ENCODE assay signal across 18 mouse cellular contexts in the genomic region with DNA sequence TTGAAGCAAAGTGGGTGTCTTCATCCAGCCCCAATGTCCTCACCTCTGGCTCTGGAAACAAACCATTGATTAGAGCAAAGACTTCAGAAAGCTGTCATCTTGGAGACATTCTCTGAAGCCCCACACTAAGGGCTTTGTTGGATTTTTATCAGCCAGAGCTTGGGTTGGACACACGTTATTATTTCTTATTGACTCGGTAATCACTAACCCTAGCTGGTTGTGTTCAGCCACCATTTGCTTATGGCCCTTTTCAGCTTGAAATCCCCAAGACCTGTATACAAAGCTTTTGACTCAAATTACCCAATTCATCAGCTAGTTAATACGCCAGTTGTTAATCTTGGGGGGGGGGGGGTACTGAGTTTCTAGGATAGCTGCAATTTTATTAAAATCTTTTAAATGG.
A peak's percentile ranks its signal among the peaks of the same experiment; 100 is the strongest.
DNase-seq lines count a peak whose midpoint lies in the region; ATAC-seq and TF ChIP-seq lines count a peak whose summit lies in the region.
"Had no signal": no experiment of that assay in that cellular context is flagged by ENCODE, and none has a peak within 500 bp of the region (broad histone marks: within the 10 kb centered on the region; RNA-seq: fewer than 3 reads in every experiment).

No protein-coding gene starts in this region.

- H3K9me3 ChIP-seq in forebrain, embryonic 10.5 days = no peaks in the 10 kb centered on the region
- H3K9me3 ChIP-seq in forebrain, embryonic 12.5 days = no peaks in the 10 kb centered on the region
- no peaks in the 10 kb centered on the region for H3K9me3 ChIP-seq in heart, embryonic 16.5 days (replicated peaks; ENCODE audit: control insufficient read depth, low read length)
- H3K9me3 ChIP-seq in liver, embryonic 12.5 days (replicated peaks) = no peaks in the 10 kb centered on the region
- no peaks in the 10 kb centered on the region for H3K9me3 ChIP-seq in stomach, embryonic 14.5 days (ENCODE audit: control insufficient read depth, low read depth, low read length)
- H3K9me3 ChIP-seq in stomach, postnatal 0 days (ENCODE audit: control insufficient read depth, low read length) = no peaks in the 10 kb centered on the region
- H3K9me3 ChIP-seq: embryonic facial prominence, embryonic 13.5 days; G1E; megakaryocyte, embryonic 14.5 days; neural tube, embryonic 12.5 days had no signal

- no peaks in the 10 kb centered on the region for H3K27me3 ChIP-seq in forebrain, embryonic 10.5 days (ENCODE audit: poor library complexity, severe bottlenecking)
- no peaks in the 10 kb centered on the region for H3K27me3 ChIP-seq in forebrain, embryonic 12.5 days
- no peaks in the 10 kb centered on the region for H3K27me3 ChIP-seq in heart, embryonic 16.5 days (ENCODE audit: control insufficient read depth, insufficient read depth, low read length)
- H3K27me3 ChIP-seq in liver, adult 2 months (ENCODE audit: control insufficient read depth, insufficient read depth, low read length) = no peaks in the 10 kb centered on the region
- no peaks in the 10 kb centered on the region for H3K27me3 ChIP-seq in liver, embryonic 12.5 days (replicated peaks)
- no peaks in the 10 kb centered on the region for H3K27me3 ChIP-seq in stomach, embryonic 14.5 days (ENCODE audit: control insufficient read depth, insufficient read depth, low read length)
- no peaks in the 10 kb centered on the region for H3K27me3 ChIP-seq in stomach, postnatal 0 days (ENCODE audit: control insufficient read depth, insufficient read depth, low read length)
- H3K27me3 ChIP-seq: embryonic facial prominence, embryonic 13.5 days; megakaryocyte, embryonic 14.5 days; neural tube, embryonic 12.5 days had no signal

- no peak for DNase-seq in forebrain, embryonic 10.5 days (ENCODE audit: extremely low spot score, low spot score)
- DNase-seq in heart, postnatal 4 days = no peak
- DNase-seq in liver, adult 2 months (ENCODE audit: extremely low read depth, low read depth, low spot score) = no peak
- DNase-seq in stomach, postnatal 0 days (ENCODE audit: low spot score) = no peak
- DNase-seq: cerebellum, adult 9-11 months; gastrocnemius, postnatal 10 days; liver, postnatal 0 days; right cerebral cortex, postnatal 25 days; thymus, postnatal 4 days had no signal

- H3K27ac ChIP-seq in forebrain, embryonic 10.5 days = 0 out of 2 replicates have a peak overlapping the region, but pooled peaks have one; percentile 15
- no peak overlapping the region for H3K27ac ChIP-seq in forebrain, embryonic 12.5 days
- H3K27ac ChIP-seq in heart, embryonic 16.5 days (ENCODE audit: low read length) = peak overlapping the region; percentile 64
- 0 out of 2 replicates have a peak overlapping the region, but pooled peaks have one; percentile 36 for H3K27ac ChIP-seq in liver, adult 2 months (replicated peaks; ENCODE audit: insufficient read depth, low read depth, low read length)
- no peak overlapping the region for H3K27ac ChIP-seq in liver, embryonic 12.5 days
- peak overlapping the region; percentile 67; the same call in 1 of the 2 replicates for H3K27ac ChIP-seq in stomach, embryonic 14.5 days (ENCODE audit: low read length)
- no peak overlapping the region for H3K27ac ChIP-seq in stomach, postnatal 0 days (replicated peaks)
- H3K27ac ChIP-seq: embryonic facial prominence, embryonic 13.5 days; neural tube, embryonic 12.5 days had no signal

- H3K4me2 ChIP-seq in forebrain, embryonic 12.5 days = no peak overlapping the region
- H3K4me2 ChIP-seq in heart, embryonic 16.5 days (ENCODE audit: low read depth, low read length) = no peak overlapping the region
- no peak overlapping the region for H3K4me2 ChIP-seq in liver, embryonic 12.5 days
- H3K4me2 ChIP-seq in stomach, embryonic 14.5 days (replicated peaks; ENCODE audit: low read depth, low read length) = no peak overlapping the region
- H3K4me2 ChIP-seq in stomach, postnatal 0 days (replicated peaks; ENCODE audit: low read depth) = no peak overlapping the region
- H3K4me2 ChIP-seq: embryonic facial prominence, embryonic 13.5 days; neural tube, embryonic 12.5 days had no signal

- H3K9ac ChIP-seq in forebrain, embryonic 12.5 days = no peak overlapping the region
- no peak overlapping the region for H3K9ac ChIP-seq in heart, embryonic 16.5 days (ENCODE audit: low read length)
- no peak overlapping the region for H3K9ac ChIP-seq in liver, adult 2 months (ENCODE audit: low read depth, low read length)
- H3K9ac ChIP-seq in liver, embryonic 12.5 days = no peak overlapping the region
- no peak overlapping the region for H3K9ac ChIP-seq in stomach, embryonic 14.5 days (replicated peaks; ENCODE audit: low read depth, low read length)
- no peak overlapping the region for H3K9ac ChIP-seq in stomach, postnatal 0 days (ENCODE audit: low read length)
- H3K9ac ChIP-seq: embryonic facial prominence, embryonic 13.5 days; liver, postnatal 0 days; neural tube, embryonic 12.5 days had no signal

- no peak overlapping the region for H3K4me3 ChIP-seq in forebrain, embryonic 10.5 days
- no peak overlapping the region for H3K4me3 ChIP-seq in forebrain, embryonic 12.5 days (replicated peaks)
- H3K4me3 ChIP-seq in heart, embryonic 16.5 days (ENCODE audit: low read length) = no peak overlapping the region
- H3K4me3 ChIP-seq in liver, adult 2 months (ENCODE audit: insufficient read depth, low read depth, low read length) = no peak overlapping the region
- no peak overlapping the region for H3K4me3 ChIP-seq in liver, embryonic 12.5 days
- H3K4me3 ChIP-seq in stomach, embryonic 14.5 days (ENCODE audit: low read depth, low read length) = no peak overlapping the region
- H3K4me3 ChIP-seq in stomach, postnatal 0 days (ENCODE audit: low read depth, low read length) = no peak overlapping the region
- H3K4me3 ChIP-seq: embryonic facial prominence, embryonic 13.5 days; megakaryocyte, embryonic 14.5 days; neural tube, embryonic 12.5 days had no signal

- peaks cover 37% of the 10 kb centered on the region for H3K4me1 ChIP-seq in forebrain, embryonic 10.5 days
- H3K4me1 ChIP-seq in forebrain, embryonic 12.5 days = peaks cover 17% of the 10 kb centered on the region
- peaks cover 3% of the 10 kb centered on the region; the same call in 1 of the 2 replicates for H3K4me1 ChIP-seq in heart, embryonic 16.5 days (ENCODE audit: control insufficient read depth, insufficient read depth, low read length)
- no peaks in the 10 kb centered on the region for H3K4me1 ChIP-seq in liver, adult 2 months (ENCODE audit: control insufficient read depth, insufficient read depth, low read length)
- H3K4me1 ChIP-seq in liver, embryonic 12.5 days = peaks cover 11% of the 10 kb centered on the region; the same call in 1 of the 2 replicates
- peaks cover 9% of the 10 kb centered on the region for H3K4me1 ChIP-seq in stomach, embryonic 14.5 days (ENCODE audit: control insufficient read depth, insufficient read depth, low read length)
- H3K4me1 ChIP-seq in stomach, postnatal 0 days (replicated peaks; ENCODE audit: control insufficient read depth, insufficient read depth) = no peaks in the 10 kb centered on the region

- TF ChIP-seq CTCF in liver, adult 2 months (IDR thresholded peaks at IDR 0.05; ENCODE audit: low read depth, low read length) = no peak
- no peak for TF ChIP-seq CTCF in stomach, postnatal 0 days (IDR thresholded peaks at IDR 0.05; ENCODE audit: low read depth)

- 82% methylated on average over 3 of the region's 3 CpGs for WGBS in forebrain, embryonic 10.5 days
- 61% methylated on average over 3 of the region's 3 CpGs for WGBS in forebrain, embryonic 12.5 days
- 78% methylated on average over 3 of the region's 3 CpGs for WGBS in heart, embryonic 16.5 days
- WGBS in liver, adult 2 months = 75% methylated on average over 3 of the region's 3 CpGs
- 56% methylated on average over 3 of the region's 3 CpGs for WGBS in liver, embryonic 12.5 days (ENCODE audit: insufficient replicate concordance)
- 77% methylated on average over 3 of the region's 3 CpGs for WGBS in stomach, embryonic 14.5 days
- WGBS in stomach, postnatal 0 days = 85% methylated on average over 3 of the region's 3 CpGs

- no peaks in the 10 kb centered on the region for H3K79me2 ChIP-seq in liver, adult 2 months (ENCODE audit: control insufficient read depth, insufficient read depth, low read length)

- no peak for TF ChIP-seq POLR2A in liver, adult 2 months (IDR thresholded peaks at IDR 0.05; ENCODE audit: extremely low read depth, insufficient read depth, low read length)

- TF ChIP-seq EP300 in stomach, postnatal 0 days (optimal IDR thresholded peaks at IDR 0.05) = no peak

- no peaks in the 10 kb centered on the region for H3K36me3 ChIP-seq in forebrain, embryonic 10.5 days (replicated peaks)
- H3K36me3 ChIP-seq in forebrain, embryonic 12.5 days (replicated peaks) = no peaks in the 10 kb centered on the region
- H3K36me3 ChIP-seq in heart, embryonic 16.5 days (ENCODE audit: control insufficient read depth, insufficient read depth) = no peaks in the 10 kb centered on the region
- no peaks in the 10 kb centered on the region for H3K36me3 ChIP-seq in liver, adult 2 months (ENCODE audit: control insufficient read depth, insufficient read depth, low read length)
- H3K36me3 ChIP-seq in liver, embryonic 12.5 days = no peaks in the 10 kb centered on the region
- no peaks in the 10 kb centered on the region for H3K36me3 ChIP-seq in stomach, embryonic 14.5 days (ENCODE audit: control insufficient read depth, insufficient read depth, low read length)
- H3K36me3 ChIP-seq in stomach, postnatal 0 days (ENCODE audit: control insufficient read depth, insufficient read depth, low read length) = no peaks in the 10 kb centered on the region
- H3K36me3 ChIP-seq: embryonic facial prominence, embryonic 13.5 days; G1E; neural tube, embryonic 12.5 days had no signal

- ATAC-seq in forebrain, embryonic 12.5 days (ENCODE audit: low FRiP score) = no peak
- no peak for ATAC-seq in heart, embryonic 16.5 days (replicated peaks; ENCODE audit: extremely low read depth, insufficient read depth, low FRiP score)
- no peak for ATAC-seq in liver, embryonic 12.5 days
- no peak for ATAC-seq in stomach, embryonic 14.5 days (ENCODE audit: insufficient number of reproducible peaks, insufficient read depth, low FRiP score, low read depth)
- no peak for ATAC-seq in stomach, postnatal 0 days (ENCODE audit: low FRiP score, low TSS enrichment)
- ATAC-seq: CD4-positive, CD25-positive, alpha-beta regulatory T cell, adult 4 months; liver, postnatal 0 days had no signal

Comparison
In these comparisons a context has a peak if more than half of its experiments do, and no peak if none do; other contexts are left out.
1. H3K27ac ChIP-seq: peak in forebrain, embryonic 10.5 days (single experiment), heart, embryonic 16.5 days (single experiment), liver, adult 2 months (single experiment) and stomach, embryonic 14.5 days (single experiment); none in forebrain, embryonic 12.5 days (single experiment), liver, embryonic 12.5 days (single experiment) and stomach, postnatal 0 days (single experiment).